In the genomic region with DNA sequence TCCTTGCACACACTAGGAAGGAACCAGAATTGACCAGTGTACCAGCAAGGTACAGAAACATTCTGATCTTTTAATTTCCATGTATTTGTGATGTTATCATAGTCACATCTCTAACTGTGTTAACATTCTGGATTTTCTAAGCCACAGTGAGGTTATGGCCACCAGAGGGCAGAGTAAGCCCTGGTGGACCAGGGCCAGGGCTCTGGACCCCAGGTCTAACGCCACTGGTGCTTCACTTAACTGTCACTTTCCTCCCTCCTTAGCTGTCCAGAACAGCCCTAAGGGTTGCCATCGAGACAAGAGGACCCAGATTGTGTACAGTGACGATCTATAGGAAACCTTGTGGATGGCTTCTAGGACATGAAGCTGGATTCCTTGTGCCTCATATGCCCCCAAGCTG, we compare ENCODE assay signal across 9 mouse cellular contexts. TPM values are rescaled to one million over a fixed set of nuclear protein-coding genes. Genes with fewer than 3 reads are reported as not detected.
DNase-seq lines count a peak whose midpoint lies in the region; ATAC-seq and TF ChIP-seq lines count a peak whose summit lies in the region.
"Had no signal": no experiment of that assay in that cellular context is flagged by ENCODE, and none has a peak within 500 bp of the region (broad histone marks: within the 10 kb centered on the region; RNA-seq: fewer than 3 reads in every experiment).

No protein-coding gene starts in this region.

- intact Hi-C loops in heart, adult 2 months (cut with DNase I) = loop anchor here (1.0 to 10.0 kb wide), 4 partner anchors 36 to 379 kb away; a partner anchor contains a TSS

- no peak for ATAC-seq in heart, embryonic 12.5 days (ENCODE audit: insufficient number of reproducible peaks, low FRiP score)
- ATAC-seq in embryonic facial prominence, embryonic 11.5 days (replicated peaks; ENCODE audit: insufficient number of reproducible peaks, low FRiP score, low TSS enrichment, low read depth) = no peak; the same call in 1 of the 2 replicates
- no peak for ATAC-seq in kidney, postnatal 0 days (replicated peaks; ENCODE audit: low FRiP score, low read depth)
- ATAC-seq in midbrain, embryonic 14.5 days (ENCODE audit: low FRiP score, low TSS enrichment) = no peak
- ATAC-seq in forebrain, embryonic 13.5 days = no peak

- H3K9ac ChIP-seq in heart, adult 2 months (ENCODE audit: low read depth, low read length) = no peak overlapping the region
- no peak overlapping the region for H3K9ac ChIP-seq in heart, embryonic 12.5 days
- no peak overlapping the region for H3K9ac ChIP-seq in embryonic facial prominence, embryonic 11.5 days (replicated peaks; ENCODE audit: low read length)
- no peak overlapping the region for H3K9ac ChIP-seq in kidney, postnatal 0 days (ENCODE audit: low read depth, low read length)
- no peak overlapping the region for H3K9ac ChIP-seq in midbrain, embryonic 14.5 days (replicated peaks; ENCODE audit: low read length)
- H3K9ac ChIP-seq in forebrain, embryonic 13.5 days = no peak overlapping the region
- H3K9ac ChIP-seq: liver, embryonic 15.5 days had no signal

- H3K27ac ChIP-seq in heart, adult 2 months = no peak overlapping the region
- no peak overlapping the region for H3K27ac ChIP-seq in heart, embryonic 12.5 days (ENCODE audit: poor library complexity, severe bottlenecking)
- H3K27ac ChIP-seq in embryonic facial prominence, embryonic 11.5 days (replicated peaks; ENCODE audit: low read depth, low read length) = no peak overlapping the region
- H3K27ac ChIP-seq in kidney, postnatal 0 days = no peak overlapping the region
- H3K27ac ChIP-seq in midbrain, embryonic 14.5 days (replicated peaks; ENCODE audit: low read depth, low read length) = no peak overlapping the region
- H3K27ac ChIP-seq in forebrain, embryonic 13.5 days = no peak overlapping the region
- H3K27ac ChIP-seq: liver, embryonic 15.5 days had no signal

- 0 out of 2 replicates have a peak, but pooled peaks have one; percentile 31 for TF ChIP-seq EP300 in heart, adult 2 months (IDR thresholded peaks at IDR 0.05; ENCODE audit: insufficient read depth, low read depth, low read length)

- no peaks in the 10 kb centered on the region for H3K9me3 ChIP-seq in heart, embryonic 12.5 days (replicated peaks)
- no peaks in the 10 kb centered on the region for H3K9me3 ChIP-seq in embryonic facial prominence, embryonic 11.5 days (replicated peaks; ENCODE audit: control insufficient read depth, low read length)
- no peaks in the 10 kb centered on the region for H3K9me3 ChIP-seq in kidney, postnatal 0 days (replicated peaks; ENCODE audit: low read length)
- H3K9me3 ChIP-seq in midbrain, embryonic 14.5 days (ENCODE audit: control insufficient read depth, low read length) = no peaks in the 10 kb centered on the region
- H3K9me3 ChIP-seq in forebrain, embryonic 13.5 days (replicated peaks) = no peaks in the 10 kb centered on the region
- H3K9me3 ChIP-seq: liver, embryonic 15.5 days had no signal

- no peak for TF ChIP-seq POLR2A in heart, adult 2 months (IDR thresholded peaks at IDR 0.05; ENCODE audit: insufficient read depth, low read depth, low read length)

- H3K27me3 ChIP-seq in heart, adult 2 months (ENCODE audit: control insufficient read depth, insufficient read depth, low read length) = no peaks in the 10 kb centered on the region
- H3K27me3 ChIP-seq in heart, embryonic 12.5 days (replicated peaks) = no peaks in the 10 kb centered on the region
- H3K27me3 ChIP-seq in embryonic facial prominence, embryonic 11.5 days (ENCODE audit: control insufficient read depth, insufficient read depth, low read length) = no peaks in the 10 kb centered on the region
- H3K27me3 ChIP-seq in kidney, postnatal 0 days (ENCODE audit: insufficient read depth, low read length) = no peaks in the 10 kb centered on the region
- H3K27me3 ChIP-seq in midbrain, embryonic 14.5 days (ENCODE audit: control insufficient read depth, insufficient read depth, low read length) = no peaks in the 10 kb centered on the region
- no peaks in the 10 kb centered on the region for H3K27me3 ChIP-seq in forebrain, embryonic 13.5 days
- H3K27me3 ChIP-seq: liver, embryonic 15.5 days had no signal

- peak; percentile 93 for TF ChIP-seq CTCF in heart, adult 2 months (IDR thresholded peaks at IDR 0.05)
- peak; percentile 90 for TF ChIP-seq CTCF in kidney, postnatal 0 days (IDR thresholded peaks at IDR 0.05; ENCODE audit: low read depth)

- H3K4me2 ChIP-seq in heart, embryonic 12.5 days = no peak overlapping the region
- no peak overlapping the region for H3K4me2 ChIP-seq in embryonic facial prominence, embryonic 11.5 days (ENCODE audit: low read depth, low read length)
- H3K4me2 ChIP-seq in kidney, postnatal 0 days (ENCODE audit: low read length) = no peak overlapping the region
- H3K4me2 ChIP-seq in midbrain, embryonic 14.5 days (ENCODE audit: low read length) = no peak overlapping the region
- H3K4me2 ChIP-seq in forebrain, embryonic 13.5 days = no peak overlapping the region
- H3K4me2 ChIP-seq: liver, embryonic 15.5 days had no signal

- H3K36me3 ChIP-seq in heart, adult 2 months (ENCODE audit: control insufficient read depth, insufficient read depth, low read length) = no peaks in the 10 kb centered on the region
- H3K36me3 ChIP-seq in heart, embryonic 12.5 days = peaks cover 55% of the 10 kb centered on the region
- H3K36me3 ChIP-seq in embryonic facial prominence, embryonic 11.5 days (replicated peaks; ENCODE audit: control insufficient read depth, insufficient read depth, low read depth, low read length) = peaks cover 2% of the 10 kb centered on the region
- H3K36me3 ChIP-seq in kidney, postnatal 0 days (ENCODE audit: insufficient read depth, low read length) = peaks cover 31% of the 10 kb centered on the region
- H3K36me3 ChIP-seq in midbrain, embryonic 14.5 days (ENCODE audit: control insufficient read depth, insufficient read depth, low read length) = peaks cover 54% of the 10 kb centered on the region
- H3K36me3 ChIP-seq in forebrain, embryonic 13.5 days (ENCODE audit: poor library complexity, severe bottlenecking) = peaks cover 59% of the 10 kb centered on the region

- no peaks in the 10 kb centered on the region for H3K4me1 ChIP-seq in heart, adult 2 months (ENCODE audit: control insufficient read depth, insufficient read depth, low read length)
- H3K4me1 ChIP-seq in heart, embryonic 12.5 days (replicated peaks) = peaks cover 7% of the 10 kb centered on the region
- peaks cover 5% of the 10 kb centered on the region for H3K4me1 ChIP-seq in embryonic facial prominence, embryonic 11.5 days (ENCODE audit: control insufficient read depth, insufficient read depth, low read length)
- peaks cover 7% of the 10 kb centered on the region for H3K4me1 ChIP-seq in kidney, postnatal 0 days (replicated peaks; ENCODE audit: insufficient read depth, low read length)
- peaks cover 5% of the 10 kb centered on the region for H3K4me1 ChIP-seq in midbrain, embryonic 14.5 days (ENCODE audit: control insufficient read depth, insufficient read depth, low read length)
- peaks cover 11% of the 10 kb centered on the region for H3K4me1 ChIP-seq in forebrain, embryonic 13.5 days

- H3K4me3 ChIP-seq in heart, adult 2 months = no peak overlapping the region
- H3K4me3 ChIP-seq in heart, embryonic 12.5 days = no peak overlapping the region
- H3K4me3 ChIP-seq in embryonic facial prominence, embryonic 11.5 days (ENCODE audit: low read depth, low read length) = no peak overlapping the region
- no peak overlapping the region for H3K4me3 ChIP-seq in kidney, postnatal 0 days (replicated peaks; ENCODE audit: low read depth, low read length)
- H3K4me3 ChIP-seq in midbrain, embryonic 14.5 days (replicated peaks; ENCODE audit: low read depth, low read length) = no peak overlapping the region
- no peak overlapping the region for H3K4me3 ChIP-seq in forebrain, embryonic 13.5 days
- H3K4me3 ChIP-seq: liver, embryonic 15.5 days had no signal

- 25% methylated on average over 3 of the region's 3 CpGs for WGBS in heart, adult 2 months
- WGBS in heart, embryonic 12.5 days = 39% methylated on average over 3 of the region's 3 CpGs
- 49% methylated on average over 3 of the region's 3 CpGs for WGBS in embryonic facial prominence, embryonic 11.5 days
- WGBS in kidney, postnatal 0 days = 34% methylated on average over 3 of the region's 3 CpGs
- WGBS in midbrain, embryonic 14.5 days = 45% methylated on average over 3 of the region's 3 CpGs
- 39% methylated on average over 3 of the region's 3 CpGs for WGBS in forebrain, embryonic 13.5 days

- H3K79me2 ChIP-seq in heart, adult 2 months (replicated peaks; ENCODE audit: control insufficient read depth, insufficient read depth, low read length) = no peaks in the 10 kb centered on the region

- DNase-seq in heart, adult 2 months = peak in 1 of 2 experiments; percentile 66
- DNase-seq in 3T3-L1 (ENCODE audit: low read depth, low spot score) = peak; percentile 73
- peak; percentile 19 for DNase-seq in Muller cell, postnatal 12 days (ENCODE audit: inconsistent ontology term)
- peak; percentile 61 for DNase-seq in embryonic facial prominence, embryonic 11.5 days (ENCODE audit: low spot score)
- DNase-seq in kidney, postnatal 0 days (ENCODE audit: low spot score) = peak; percentile 67
- DNase-seq in midbrain, embryonic 14.5 days = peak; percentile 78

RNA-seq across cellular contexts. Expression of a gene that starts 5.6 kb away (rescaled TPM):
- 10 to 100 TPM; 14.9 to 15.8 TPM for total RNA-seq in heart, adult 2 months (2021)
- 12.3 and 15.5 TPM in 2 replicates for polyA plus RNA-seq in heart, adult 2 months (2012; rRNA removed)
- polyA plus RNA-seq in heart, embryonic 12.5 days (2016; fragmentation: Nextera tagmentation; extraction: Ambion mirVana) = 73.7 and 81.3 TPM in 2 replicates
- 128 and 130 TPM in 2 replicates for polyA plus RNA-seq in embryonic facial prominence, embryonic 11.5 days (2014; fragmentation: Nextera tagmentation; extraction: Ambion mirVana)
- 73.5 and 79.5 TPM in 2 replicates for polyA plus RNA-seq in kidney, postnatal 0 days (2015; fragmentation: Nextera tagmentation; extraction: Ambion mirVana)
- 75.5 and 85.3 TPM in 2 replicates for polyA plus RNA-seq in midbrain, embryonic 14.5 days (2014; fragmentation: Nextera tagmentation; extraction: Ambion mirVana)
- polyA plus RNA-seq in forebrain, embryonic 13.5 days (2015; fragmentation: Nextera tagmentation; extraction: Ambion mirVana) = 106 and 109 TPM in 2 replicates

RNA-seq across cellular contexts. Expression of a gene that starts 5.8 kb away (rescaled TPM):
- total RNA-seq in heart, adult 2 months (2021) = 10 to 100 TPM; 18.1 to 26.8 TPM
- 28.9 and 37.7 TPM in 2 replicates for polyA plus RNA-seq in heart, adult 2 months (2012; rRNA removed)
- polyA plus RNA-seq in heart, embryonic 12.5 days (2016; fragmentation: Nextera tagmentation; extraction: Ambion mirVana) = 35.3 and 39.5 TPM in 2 replicates
- polyA plus RNA-seq in embryonic facial prominence, embryonic 11.5 days (2014; fragmentation: Nextera tagmentation; extraction: Ambion mirVana) = 27.1 and 31.9 TPM in 2 replicates
- polyA plus RNA-seq in kidney, postnatal 0 days (2015; fragmentation: Nextera tagmentation; extraction: Ambion mirVana) = 36.8 and 37.3 TPM in 2 replicates
- polyA plus RNA-seq in midbrain, embryonic 14.5 days (2014; fragmentation: Nextera tagmentation; extraction: Ambion mirVana) = 47.7 and 55.5 TPM in 2 replicates
- 50.1 and 57.9 TPM in 2 replicates for polyA plus RNA-seq in forebrain, embryonic 13.5 days (2015; fragmentation: Nextera tagmentation; extraction: Ambion mirVana)

RNA-seq across cellular contexts. Expression of a gene that starts 6.5 kb away (rescaled TPM):
- total RNA-seq in heart, adult 2 months (2021) = 1 to 10 TPM; 2.6 to 3.8 TPM
- polyA plus RNA-seq in heart, adult 2 months (2012; rRNA removed) = 3.9 and 5.7 TPM in 2 replicates
- 1.1 and 2.2 TPM in 2 replicates for polyA plus RNA-seq in heart, embryonic 12.5 days (2016; fragmentation: Nextera tagmentation; extraction: Ambion mirVana)
- polyA plus RNA-seq in embryonic facial prominence, embryonic 11.5 days (2014; fragmentation: Nextera tagmentation; extraction: Ambion mirVana) = 1.2 and 2.0 TPM in 2 replicates
- polyA plus RNA-seq in kidney, postnatal 0 days (2015; fragmentation: Nextera tagmentation; extraction: Ambion mirVana) = 21.1 and 25.6 TPM in 2 replicates
- 1.8 and 3.0 TPM in 2 replicates for polyA plus RNA-seq in midbrain, embryonic 14.5 days (2014; fragmentation: Nextera tagmentation; extraction: Ambion mirVana)
- 1.9 and 2.0 TPM in 2 replicates for polyA plus RNA-seq in forebrain, embryonic 13.5 days (2015; fragmentation: Nextera tagmentation; extraction: Ambion mirVana)

RNA-seq across cellular contexts. Expression of a gene that starts 19.0 kb away (rescaled TPM):
- 10 to 100 TPM; 12.4 to 14.2 TPM for total RNA-seq in heart, adult 2 months (2021)
- 22.9 and 28.3 TPM in 2 replicates for polyA plus RNA-seq in heart, adult 2 months (2012; rRNA removed)
- 37.2 and 39.9 TPM in 2 replicates for polyA plus RNA-seq in heart, embryonic 12.5 days (2016; fragmentation: Nextera tagmentation; extraction: Ambion mirVana)
- polyA plus RNA-seq in embryonic facial prominence, embryonic 11.5 days (2014; fragmentation: Nextera tagmentation; extraction: Ambion mirVana) = 65.3 and 68.1 TPM in 2 replicates
- 48.2 and 49.7 TPM in 2 replicates for polyA plus RNA-seq in kidney, postnatal 0 days (2015; fragmentation: Nextera tagmentation; extraction: Ambion mirVana)
- 66.6 and 68.6 TPM in 2 replicates for polyA plus RNA-seq in midbrain, embryonic 14.5 days (2014; fragmentation: Nextera tagmentation; extraction: Ambion mirVana)
- 68.6 and 75.7 TPM in 2 replicates for polyA plus RNA-seq in forebrain, embryonic 13.5 days (2015; fragmentation: Nextera tagmentation; extraction: Ambion mirVana)

RNA-seq across cellular contexts. Expression of a gene that starts 19.1 kb away (rescaled TPM):
- total RNA-seq in heart, adult 2 months (2021) = 1 to 10 TPM; 8.5 to 9.5 TPM
- 14.1 and 17.3 TPM in 2 replicates for polyA plus RNA-seq in heart, adult 2 months (2012; rRNA removed)
- polyA plus RNA-seq in heart, embryonic 12.5 days (2016; fragmentation: Nextera tagmentation; extraction: Ambion mirVana) = 18.2 and 19.6 TPM in 2 replicates
- 14.4 and 18.4 TPM in 2 replicates for polyA plus RNA-seq in embryonic facial prominence, embryonic 11.5 days (2014; fragmentation: Nextera tagmentation; extraction: Ambion mirVana)
- 30.3 and 30.8 TPM in 2 replicates for polyA plus RNA-seq in kidney, postnatal 0 days (2015; fragmentation: Nextera tagmentation; extraction: Ambion mirVana)
- polyA plus RNA-seq in midbrain, embryonic 14.5 days (2014; fragmentation: Nextera tagmentation; extraction: Ambion mirVana) = 32.1 and 39.3 TPM in 2 replicates
- 36.6 and 40.0 TPM in 2 replicates for polyA plus RNA-seq in forebrain, embryonic 13.5 days (2015; fragmentation: Nextera tagmentation; extraction: Ambion mirVana)
